Mouse (Mus musculus): ENCODE results near the gene Sp4.

Gene Sp4

DNA sequence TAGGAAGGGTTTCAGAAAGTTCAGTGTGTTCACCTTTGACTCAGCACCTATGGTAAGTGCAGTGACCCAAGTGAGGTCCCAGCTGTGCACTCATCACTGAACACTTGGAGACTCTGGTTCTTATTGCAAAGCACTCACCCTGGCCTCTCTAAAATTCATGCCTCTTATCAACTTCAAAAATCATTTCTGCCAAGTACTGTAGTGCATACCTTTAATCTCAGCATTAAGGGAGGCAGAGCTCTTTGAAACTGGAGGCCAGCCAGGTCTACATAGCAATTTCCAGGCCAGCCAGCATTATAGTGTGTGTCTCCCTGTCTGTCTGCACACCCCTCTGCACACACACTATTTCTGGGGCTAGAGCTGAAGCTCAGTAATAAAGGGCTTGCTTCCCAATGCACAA, 36.3 kb downstream of the Sp4 start:
- no peak for DNase-seq (ENCODE audit: low spot score)

DNA sequence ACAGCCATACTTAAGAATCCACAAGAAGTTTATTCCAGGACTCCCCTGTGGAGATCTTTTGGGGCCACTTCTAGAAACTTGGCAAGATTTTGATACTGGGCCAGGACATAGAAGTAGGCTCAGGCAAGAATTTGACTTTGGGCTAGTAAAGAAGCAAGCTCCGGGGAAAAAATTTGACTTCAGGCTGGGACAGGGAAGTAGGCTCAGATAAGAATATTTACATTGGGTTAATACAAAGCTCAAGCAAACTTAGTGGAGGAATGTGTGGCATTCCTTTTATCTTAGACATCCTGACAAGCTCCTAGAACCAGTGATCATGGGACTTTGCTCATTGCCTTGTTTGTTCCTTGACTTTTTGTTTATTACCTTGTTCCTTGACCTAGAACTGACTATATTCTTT, 37.4 kb downstream of the Sp4 start:
- no peak for DNase-seq (ENCODE audit: low spot score)

DNA sequence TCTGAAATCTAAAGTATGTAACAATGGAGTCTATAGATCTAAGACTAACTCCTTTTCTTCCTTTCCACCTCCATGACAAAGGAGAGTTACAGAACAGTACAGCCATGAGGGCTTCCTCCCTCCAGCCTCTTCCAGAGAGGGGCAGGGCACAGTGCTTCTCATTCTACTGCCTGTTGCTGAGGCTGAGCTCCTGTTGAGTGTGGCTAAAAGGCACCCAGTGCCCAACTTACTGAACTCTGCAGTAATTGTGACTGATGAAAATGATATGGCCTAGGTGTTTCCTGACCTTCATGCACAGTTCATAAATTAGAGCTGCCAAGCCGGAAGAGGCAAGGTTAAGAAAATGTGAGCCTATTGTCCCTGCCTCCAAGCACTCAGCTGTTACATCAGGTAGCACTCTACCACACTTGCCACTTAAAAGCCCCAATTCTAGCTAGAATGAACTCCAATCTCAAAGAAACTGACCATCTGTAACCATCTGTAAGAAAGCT, 45.9 kb downstream of the Sp4 start:
- no peak for DNase-seq (ENCODE audit: low spot score)

DNA sequence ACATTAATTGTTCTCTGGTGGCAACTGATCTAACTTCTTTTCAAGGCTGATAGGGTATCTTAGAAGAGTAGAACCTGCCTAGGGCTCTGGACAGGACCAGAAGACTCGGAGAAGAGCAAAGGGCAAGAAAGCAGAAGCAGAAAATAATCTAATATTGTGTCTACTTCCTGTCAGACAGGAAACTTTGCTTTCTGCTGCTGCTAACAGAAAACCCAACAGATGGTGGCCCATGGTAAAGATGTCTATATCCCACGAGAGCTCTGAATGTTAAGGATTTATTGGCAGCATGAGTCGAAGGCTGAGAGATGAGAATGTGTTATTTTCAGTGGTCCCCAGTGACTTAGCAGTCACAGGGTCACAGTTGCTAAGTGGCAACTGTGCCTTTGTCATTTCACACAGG, 80.1 kb downstream of the Sp4 start:
- no peak for DNase-seq (ENCODE audit: low spot score)

DNA sequence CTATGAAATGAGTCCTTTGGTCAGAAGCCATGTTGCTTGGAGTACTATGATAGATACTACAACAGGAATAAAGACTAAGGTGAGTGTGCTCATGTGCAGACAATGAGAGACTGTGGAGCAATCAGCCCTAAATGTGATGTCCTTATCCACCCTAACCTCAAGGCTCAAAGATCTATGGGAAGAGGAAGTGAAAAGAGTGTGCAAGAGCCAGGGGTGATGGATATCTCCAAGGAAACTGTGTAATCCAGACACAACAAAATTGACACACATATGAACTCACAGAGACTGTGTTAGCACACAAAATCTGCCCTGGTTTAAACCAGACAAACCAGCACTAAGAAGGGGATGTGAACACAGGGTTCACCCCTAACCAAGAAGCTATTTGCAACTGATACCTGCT, 81.2 kb downstream of the Sp4 start:
- DNase-seq (ENCODE audit: low spot score) = no peak

DNA sequence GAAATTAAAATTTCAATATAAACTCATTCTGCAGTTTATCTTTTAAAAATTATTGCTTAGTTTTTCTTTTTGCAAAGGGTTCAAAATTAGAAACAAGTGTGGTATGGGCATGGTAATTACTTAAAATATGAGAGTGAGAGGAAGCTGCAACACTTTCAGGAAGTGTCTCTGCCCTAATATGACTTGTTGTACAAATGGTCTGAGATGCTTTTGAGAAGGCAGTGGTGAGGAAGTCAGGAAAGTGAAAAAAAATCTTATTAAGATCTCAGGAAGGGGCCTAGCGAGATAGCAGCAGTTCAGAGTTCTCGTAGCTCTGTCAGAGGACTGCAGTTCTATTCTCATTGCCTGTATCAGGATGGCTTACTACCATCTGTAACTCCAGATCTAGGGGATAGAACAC, 89.1 kb downstream of the Sp4 start:
- no peak for DNase-seq (ENCODE audit: low spot score)

DNA sequence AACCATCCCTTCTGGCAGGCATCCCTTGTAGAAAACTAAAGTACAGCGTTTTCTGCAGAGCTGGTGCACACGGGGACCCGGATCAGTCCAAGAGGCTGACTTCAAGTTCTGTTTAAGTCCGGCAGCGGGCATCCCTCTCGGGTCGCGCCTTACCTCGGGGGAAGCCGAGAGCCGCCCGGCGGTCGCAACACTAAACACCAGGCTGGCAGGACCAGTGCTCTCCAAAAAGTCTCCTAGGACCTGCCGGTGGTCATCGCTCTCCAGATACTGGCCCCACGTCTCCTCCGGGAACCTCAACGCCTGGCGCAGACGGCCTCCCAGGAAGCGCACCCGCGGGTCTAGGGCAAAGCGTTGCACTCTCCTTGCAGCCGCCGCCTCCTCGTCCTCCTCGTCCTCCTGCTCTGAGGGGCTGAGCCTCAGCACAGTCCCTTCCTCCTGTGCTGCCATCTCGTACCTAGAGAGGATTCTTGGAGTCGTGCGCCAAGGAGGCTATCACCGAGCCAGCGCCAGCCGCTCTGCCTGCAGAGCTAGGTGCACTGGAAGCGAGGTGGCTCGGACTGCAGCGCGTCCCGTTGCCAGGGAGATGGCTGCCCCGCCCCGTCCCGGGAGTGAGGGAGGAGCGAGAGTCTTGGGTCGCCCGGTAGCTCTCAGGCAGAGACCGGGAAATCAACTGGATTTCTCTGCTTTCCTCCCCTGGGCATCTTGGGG, 102.7 kb downstream of the Sp4 start, which contains the start of gene Dnah11:
TSS of gene Dnah11 (minus strand) at position 658 of the 708 bp plus-strand sequence.
- peak; percentile 2 for DNase-seq (ENCODE audit: low spot score)

DNA sequence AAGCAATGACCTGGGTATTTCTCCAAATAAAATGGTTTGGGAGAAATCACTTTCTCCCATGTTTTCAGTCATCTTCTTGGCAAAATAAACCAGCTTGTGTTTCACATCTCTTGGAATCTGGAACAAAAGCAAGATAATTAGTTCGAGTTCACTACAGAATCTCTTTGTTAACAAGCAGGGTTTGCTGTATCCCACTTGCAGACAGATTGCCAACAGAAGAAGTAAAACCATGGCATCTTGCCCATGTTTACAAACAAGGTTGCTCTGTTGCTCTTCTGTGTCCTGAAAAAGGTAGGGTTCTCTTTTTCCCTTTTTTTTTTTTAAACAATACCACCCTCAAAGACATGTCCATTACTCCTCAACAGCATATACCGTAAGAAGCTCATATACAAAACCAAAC, 104.7 kb downstream of the Sp4 start:
- no peak for DNase-seq (ENCODE audit: low spot score)

DNA sequence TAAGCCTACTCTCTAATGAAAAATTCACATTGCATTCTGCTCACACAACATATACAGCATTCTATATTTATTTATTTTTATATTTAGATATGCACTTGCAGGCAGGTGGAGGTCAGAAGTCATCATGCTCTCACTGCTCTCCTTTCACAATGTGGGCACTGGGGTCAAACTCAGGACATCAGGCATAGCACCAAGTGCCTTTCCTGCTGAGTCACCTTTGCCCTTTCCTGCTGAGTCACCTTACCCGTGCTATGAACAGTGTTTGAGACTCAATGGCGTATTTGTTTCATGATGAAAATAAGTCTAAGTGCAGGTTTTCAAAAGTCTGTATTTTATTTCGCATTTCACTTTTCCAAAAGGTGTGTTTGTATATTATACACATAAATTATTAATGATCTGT, 111.7 kb downstream of the Sp4 start:
- no peak for DNase-seq (ENCODE audit: low spot score)

DNA sequence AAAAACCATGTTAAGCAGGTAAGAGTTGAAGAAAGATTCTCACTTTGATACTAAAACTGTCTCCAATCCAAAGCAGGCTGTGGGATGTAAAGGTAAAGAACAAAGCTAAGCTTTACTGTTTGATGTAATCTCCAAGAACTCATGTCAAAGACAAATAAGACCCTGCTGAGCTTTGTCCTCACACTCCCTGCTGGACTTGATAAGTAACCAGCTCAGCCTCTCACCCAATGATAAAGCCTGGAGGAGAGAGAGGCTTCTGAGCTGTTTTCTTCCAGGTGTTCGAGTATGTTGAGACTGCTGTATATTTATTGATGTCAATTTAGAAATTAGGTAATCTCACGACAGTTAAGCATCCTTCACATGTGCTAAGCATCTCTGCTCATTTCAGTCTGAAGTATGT, 113.6 kb downstream of the Sp4 start:
- DNase-seq (ENCODE audit: low spot score) = no peak

DNA sequence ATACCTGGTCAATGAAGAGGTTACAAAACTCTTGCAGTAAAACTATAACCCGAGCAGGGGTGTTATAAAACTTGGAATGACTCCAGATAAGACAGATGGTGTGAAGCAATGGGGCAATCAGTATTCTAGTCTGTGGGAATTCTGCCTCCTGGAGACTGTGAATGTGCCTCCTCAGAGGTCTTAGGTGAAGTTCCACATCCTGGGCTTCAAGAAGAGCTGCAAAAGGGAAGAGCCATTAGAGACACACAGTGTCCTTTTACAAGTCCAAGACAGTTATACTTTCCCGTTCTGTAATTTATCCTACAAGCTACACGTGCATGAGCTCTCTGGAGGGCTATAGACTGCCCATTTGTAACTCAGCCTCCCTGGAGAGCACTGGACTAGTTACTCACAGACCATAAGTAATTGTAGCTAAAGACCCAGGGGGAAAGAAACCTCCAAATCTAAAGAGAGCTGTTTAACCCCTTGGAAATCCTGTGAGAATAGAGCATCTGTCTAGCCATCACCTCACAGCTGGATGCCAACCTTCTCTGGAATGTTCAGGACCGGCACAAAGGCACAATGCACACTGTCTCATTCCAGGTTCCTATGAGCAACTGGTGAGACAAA, 114.3 kb downstream of the Sp4 start:
- DNase-seq (ENCODE audit: low spot score) = no peak

DNA sequence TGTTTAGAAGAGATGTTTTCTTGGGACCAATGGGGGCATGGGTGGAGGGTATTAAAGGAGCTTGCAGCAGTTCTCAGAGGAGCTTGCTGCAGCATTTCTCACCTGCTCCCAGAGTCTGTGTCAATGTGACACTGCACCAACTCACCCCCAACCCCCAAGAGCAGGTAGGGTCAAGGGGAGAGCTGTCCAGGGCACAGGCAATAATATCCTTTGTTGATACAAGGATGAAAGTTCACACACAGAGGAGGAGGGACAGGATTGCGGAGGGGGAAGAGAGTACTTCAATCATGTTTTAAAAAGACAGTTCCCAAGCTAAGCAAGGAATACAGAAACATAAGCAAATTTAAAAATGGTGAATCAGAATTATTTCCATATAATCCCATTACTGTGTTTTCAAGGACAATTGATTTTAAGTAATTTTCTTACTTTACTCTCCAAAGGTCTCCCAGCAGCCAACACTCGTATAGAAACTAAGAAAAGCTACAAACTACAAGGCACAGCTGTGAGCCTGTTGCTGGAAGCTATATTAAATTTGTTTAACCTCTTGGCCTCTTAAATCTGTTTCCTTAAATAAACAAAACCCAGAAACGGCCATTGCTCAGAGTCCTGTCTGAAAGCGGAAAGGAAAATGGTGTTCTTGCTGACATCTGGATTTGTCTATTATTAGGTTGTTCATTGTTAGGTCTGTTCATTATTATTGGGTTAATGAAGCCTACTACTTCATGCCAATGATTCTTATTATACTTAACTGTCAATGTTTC, 114.9 kb downstream of the Sp4 start:
- no peak for DNase-seq (ENCODE audit: low spot score)

Measured in left cerebral cortex, adult 11 months (tissue).